Mouse (Mus musculus) adrenal gland, adult (tissue): ENCODE measurements around the gene Fthl17d.
"Not testable (repeated sequence)": the region's sequence is repeated elsewhere in the genome, so short reads cannot be mapped to it uniquely, and the experiment has no call there.

Experiments
- DNase-seq, 2 experiments: peaks; one replicate each; pipeline ENCODE4 v3.0.0; 2022 to 2023; ENCODE audit warnings: low spot score in 1 of 2; ENCODE audit not compliant: inconsistent age in 2 of 2

Gene Fthl17d

GRCm38 (mm10) chrX:8986655-8987054 lies at the start of gene Fthl17d:
Fthl17d (minus strand) TSS chrX:8986755.
- DNase-seq, result not testable (repeated sequence)

GRCm38 (mm10) chrX:9033193-9033592 lies 46.6 kb upstream of the Fthl17d start, which contains the start of gene Fthl17e:
Fthl17e (plus strand) TSS chrX:9033493.
- DNase-seq, result not testable (repeated sequence)

GRCm38 (mm10) chrX:9019481-9019880 lies 32.9 kb upstream of the Fthl17d start:
- no peak for DNase-seq

GRCm38 (mm10) chrX:9016079-9016478 lies 29.5 kb upstream of the Fthl17d start:
- no peak for DNase-seq

- not testable (repeated sequence) for DNase-seq
These were observed 10.1 kb downstream of the Fthl17d start, which contains the start of gene Fthl17c for GRCm38 (mm10) chrX:8976459-8976858. Fthl17c (minus strand) TSS chrX:8976559.

GRCm38 (mm10) chrX:8964618-8965017 lies 21.9 kb downstream of the Fthl17d start:
- peak in 1 of 2 experiments; percentile 11 for DNase-seq

GRCm38 (mm10) chrX:8962875-8963274 lies 23.7 kb downstream of the Fthl17d start, which contains the start of gene Fthl17b:
Fthl17b (minus strand) TSS chrX:8962975.
- not testable (repeated sequence) for DNase-seq

- DNase-seq, result peak; percentile 74 to 93
These were observed 38.3 kb downstream of the Fthl17d start for GRCm38 (mm10) chrX:8948130-8948805.

- DNase-seq, result no peak
These were observed 42.5 kb downstream of the Fthl17d start for GRCm38 (mm10) chrX:8944041-8944440.
